Mouse (Mus musculus) forebrain, postnatal 0 days (tissue): ENCODE measurements around the gene Aff3. TPM values are rescaled to one million over a fixed set of nuclear protein-coding genes. Genes with fewer than 3 reads are reported as not detected.

Experiments
- ATAC-seq: fragments of 200-750 bp; cut with Nextera tagmentation; 2 replicates; pipeline ENCODE4 v1.8.0; 2017; ENCODE audit warnings: mild to moderate bottlenecking, moderate library complexity
- DNase-seq: peaks from one replicate; pipeline ENCODE4 v3.0.0-alpha.2; 2015
- H3K27ac ChIP-seq: fragments of 300-500 bp; sonication (generic); 2 replicates; pipeline ENCODE4 v1.5.1; 2014; ENCODE audit warnings: low read depth, mild to moderate bottlenecking, antibody characterized with exemption, low read length, moderate library complexity, mixed read lengths
- H3K27me3 ChIP-seq: fragments of 300-500 bp; sonication (generic); 2 replicates; pipeline ENCODE4 v1.6.1; 2014; ENCODE audit warnings: mild to moderate bottlenecking, low read length, mixed read lengths; ENCODE audit not compliant: insufficient read depth
- H3K36me3 ChIP-seq: fragments of 300-500 bp; sonication (generic); 2 replicates; pipeline ENCODE4 v1.6.1; 2014; ENCODE audit warnings: mild to moderate bottlenecking, moderate library complexity; ENCODE audit not compliant: insufficient read depth
- H3K4me1 ChIP-seq: fragments of 300-500 bp; sonication (generic); 2 replicates; pipeline ENCODE4 v1.6.1; 2014; ENCODE audit warnings: antibody characterized with exemption; ENCODE audit not compliant: insufficient read depth
- H3K4me2 ChIP-seq: fragments of 300-500 bp; sonication (generic); 2 replicates; pipeline ENCODE4 v1.6.1; 2014; ENCODE audit warnings: low read depth, mild to moderate bottlenecking, moderate library complexity
- H3K4me3 ChIP-seq: fragments of 300-500 bp; sonication (generic); 2 replicates; pipeline ENCODE4 v1.5.1; 2014; ENCODE audit warnings: low read depth, low read length, mixed read lengths
- H3K9ac ChIP-seq: fragments of 300-500 bp; sonication (generic); 2 replicates; pipeline ENCODE4 v1.6.1; 2014; ENCODE audit warnings: mild to moderate bottlenecking
- H3K9me3 ChIP-seq: fragments of 300-500 bp; sonication (generic); 2 replicates; pipeline ENCODE4 v1.6.1; 2016; ENCODE audit warnings: low read length
- CTCF ChIP-seq: sonication (generic); IDR thresholded peaks from 2 replicates; pipeline ENCODE4 v1.5.1; 2016; ENCODE audit warnings: antibody characterized with exemption, control low read depth, low read depth
- WGBS: fragments of 180-500 bp; shearing (Covaris S2); extraction: QIAGEN DNeasy Blood & Tissue Kit; methylation state at CpG from one replicate; pipeline ENCODE4 v1.1.7; 2014; 5-methylcytosine and 5-hydroxymethylcytosine counted together
- polyA plus RNA-seq: library from polyadenylated mRNA; unstranded; fragments of >200 nt; fragmentation: Nextera tagmentation; extraction: Ambion mirVana; gene quantifications from 2 replicates; pipeline ENCODE4 v1.2.1, GENCODE M21; 2015
- total RNA-seq: library from RNA; depleted of rRNA; stranded (reverse); fragments of >200 nt; gene quantifications from 2 replicates; pipeline ENCODE4 v1.2.3, GENCODE M21; 2014

Gene Aff3
- total and polyA plus RNA-seq, 2 experiments from 2014 or later: 21.8 to 102 TPM

DNA sequence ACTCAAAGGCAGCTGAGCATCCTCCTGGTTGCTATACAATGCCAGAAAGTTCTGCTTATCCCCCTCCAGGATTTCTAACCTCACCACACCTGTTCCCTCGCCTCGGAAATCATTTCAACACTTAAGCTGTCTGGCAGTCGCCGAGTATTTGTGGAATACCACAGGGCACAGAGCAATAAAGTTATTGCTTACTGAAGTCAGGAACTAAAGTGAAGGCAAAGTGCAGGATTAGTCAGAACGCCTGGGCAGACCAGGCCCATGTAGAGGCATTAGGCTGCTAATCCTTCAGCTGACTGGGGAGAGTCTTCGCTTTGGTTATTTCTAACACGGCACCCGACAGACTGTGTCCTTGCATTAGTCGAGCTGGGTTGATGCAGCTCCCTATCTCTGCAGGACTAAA is 277.3 kb downstream of the Aff3 start:
- Histone ChIP-seq H3K9me3 (no peaks in the 10 kb centered on the region), H3K4me2 (no peak overlapping the region), H3K9ac (no peak overlapping the region), H3K27ac (no peak overlapping the region), H3K4me3 (no peak overlapping the region), H3K4me1 (0 out of 2 replicates have a peak, but pooled peaks cover 4% of the 10 kb centered on the region), H3K27me3 (no peaks in the 10 kb centered on the region), H3K36me3 (no peaks in the 10 kb centered on the region)
- ATAC-seq: no peak
- WGBS: 78% methylated on average over 9 of the region's 9 CpGs
- TF ChIP-seq CTCF: no peak
- DNase-seq: no peak

GRCm38 (mm10) chr1:38384457-38385121 is 280.2 kb downstream of the Aff3 start:
- Histone ChIP-seq H3K4me3 (no peak overlapping the region), H3K9me3 (no peaks in the 10 kb centered on the region), H3K36me3 (no peaks in the 10 kb centered on the region), H3K4me2 (no peak overlapping the region), H3K27me3 (no peaks in the 10 kb centered on the region), H3K27ac (no peak overlapping the region), H3K9ac (no peak overlapping the region), H3K4me1 (no peaks in the 10 kb centered on the region)
- ATAC-seq (no peak), DNase-seq (no peak)
- WGBS: 29% methylated on average over 16 of the region's 16 CpGs
- no peak for TF ChIP-seq CTCF

GRCm38 (mm10) chr1:38384010-38384409 is 280.7 kb downstream of the Aff3 start:
- 90% methylated on average over 7 of the region's 7 CpGs for WGBS
- Histone ChIP-seq H3K4me3 (no peak overlapping the region), H3K9ac (no peak overlapping the region), H3K4me2 (no peak overlapping the region), H3K27ac (no peak overlapping the region), H3K9me3 (no peaks in the 10 kb centered on the region), H3K36me3 (no peaks in the 10 kb centered on the region), H3K4me1 (no peaks in the 10 kb centered on the region), H3K27me3 (no peaks in the 10 kb centered on the region)
- no peak for TF ChIP-seq CTCF
- no peak for ATAC-seq
- no peak for DNase-seq

GRCm38 (mm10) chr1:38382683-38383082 is 282.1 kb downstream of the Aff3 start:
- Histone ChIP-seq H3K27me3 (no peaks in the 10 kb centered on the region), H3K4me1 (no peaks in the 10 kb centered on the region), H3K9me3 (no peaks in the 10 kb centered on the region), H3K4me2 (no peak overlapping the region), H3K4me3 (no peak overlapping the region), H3K36me3 (no peaks in the 10 kb centered on the region), H3K9ac (no peak overlapping the region), H3K27ac (no peak overlapping the region)
- ATAC-seq: peak; percentile 42
- WGBS: 33% methylated on average over 4 of the region's 4 CpGs
- DNase-seq: no peak
- no peak for TF ChIP-seq CTCF

DNA sequence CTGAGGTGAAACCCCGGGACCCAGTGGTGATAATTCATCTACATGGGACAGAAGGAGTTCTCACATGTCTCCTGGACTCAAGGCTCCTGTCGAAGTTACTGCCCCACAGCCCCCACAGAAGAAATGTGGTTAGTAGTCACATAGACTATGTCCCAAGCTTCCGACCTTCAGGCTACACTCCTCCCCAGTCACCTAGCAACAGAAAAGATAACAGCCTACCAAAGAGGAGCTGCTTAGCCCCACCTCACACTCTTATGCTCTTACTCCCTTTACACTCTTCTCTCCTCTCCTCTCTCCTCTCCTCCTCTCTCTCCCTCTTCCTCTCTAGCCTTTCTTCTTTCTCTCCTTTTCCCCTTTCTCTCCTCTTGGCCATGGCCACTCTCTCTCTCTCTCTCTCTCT is 286.8 kb downstream of the Aff3 start:
- 93% methylated on average over 3 of the region's 3 CpGs for WGBS
- ATAC-seq: no peak

GRCm38 (mm10) chr1:38369166-38369565 is 295.6 kb downstream of the Aff3 start:
- Histone ChIP-seq H3K4me1 (peaks cover 2% of the 10 kb centered on the region; the same call in 1 of the 2 replicates), H3K36me3 (no peaks in the 10 kb centered on the region), H3K9me3 (no peaks in the 10 kb centered on the region), H3K27me3 (no peaks in the 10 kb centered on the region), H3K4me2 (no peak overlapping the region), H3K27ac (0 out of 2 replicates have a peak overlapping the region, but pooled peaks have one; percentile 16), H3K9ac (no peak overlapping the region), H3K4me3 (no peak overlapping the region)
- ATAC-seq (peak; percentile 48), DNase-seq (no peak)
- WGBS: 55% methylated on average over 8 of the region's 8 CpGs
- TF ChIP-seq CTCF: no peak

More for the DNA sequence above, 286.8 kb downstream of the Aff3 start:
- no peak for DNase-seq
- Histone ChIP-seq H3K27ac (no peak overlapping the region), H3K36me3 (no peaks in the 10 kb centered on the region), H3K27me3 (no peaks in the 10 kb centered on the region), H3K4me3 (no peak overlapping the region), H3K9me3 (no peaks in the 10 kb centered on the region), H3K4me2 (no peak overlapping the region), H3K9ac (no peak overlapping the region), H3K4me1 (no peaks in the 10 kb centered on the region)
- no peak for TF ChIP-seq CTCF

DNA sequence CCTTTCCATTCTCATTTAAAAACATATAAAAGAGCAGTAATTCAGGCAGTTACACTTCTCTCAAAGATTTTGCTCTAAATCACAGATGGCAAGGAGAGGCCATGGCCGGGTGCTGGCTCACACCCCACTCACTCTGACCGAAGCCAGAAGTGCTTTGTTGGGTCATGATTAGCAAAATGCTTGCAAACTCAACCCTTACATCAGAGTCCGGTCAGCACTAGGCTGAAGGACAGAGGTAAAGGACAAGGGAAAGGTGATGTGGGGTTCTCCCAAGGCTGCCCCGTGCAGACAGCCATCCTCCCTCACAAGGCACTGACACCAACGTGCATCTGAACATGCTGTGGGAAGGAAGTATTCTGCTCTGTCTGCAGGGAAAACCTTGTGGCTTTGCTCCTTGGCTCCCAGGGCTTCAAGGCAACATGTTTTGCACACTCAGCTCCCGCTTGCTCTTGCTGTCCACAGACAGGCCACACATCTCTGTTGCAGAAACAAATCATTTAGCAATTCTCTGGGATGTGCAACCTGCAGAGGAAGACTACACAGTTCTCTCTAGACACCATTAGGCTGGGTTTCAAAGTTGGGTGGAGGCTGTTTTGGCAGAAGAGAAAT is 296.6 kb downstream of the Aff3 start:
- WGBS: 58% methylated on average over 6 of the region's 6 CpGs
- DNase-seq (no peak), ATAC-seq (no peak)
- H3K27me3 ChIP-seq: no peaks in the 10 kb centered on the region
- H3K36me3 ChIP-seq: no peaks in the 10 kb centered on the region
- H3K4me3 ChIP-seq: no peak overlapping the region
- H3K9ac ChIP-seq: no peak overlapping the region
- peaks cover 2% of the 10 kb centered on the region for H3K4me1 ChIP-seq
- H3K4me2 ChIP-seq: no peak overlapping the region
- TF ChIP-seq CTCF: no peak
- H3K27ac ChIP-seq: no peak overlapping the region
- no peaks in the 10 kb centered on the region for H3K9me3 ChIP-seq
